Mouse (Mus musculus) monocyte, adult 5-6 weeks (primary cell): ENCODE results near the gene Plcg1. TPM values are rescaled to one million over a fixed set of nuclear protein-coding genes. Genes with fewer than 3 reads are reported as not detected.

ENCODE experiments used
- ATAC-seq: fragments of 153-309, 156-312 bp; replicated peaks from 2 replicates; pipeline ENCODE4 v1.8.0; 2017; ENCODE audit warnings: mild to moderate bottlenecking; ENCODE audit not compliant: low TSS enrichment, insufficient number of reproducible peaks, severe bottlenecking, poor library complexity, low FRiP score
- total RNA-seq: library from RNA; stranded (forward); fragments of 200-1000, 200-491, 200-594 nt; gene quantifications from 3 replicates; pipeline ENCODE4 v1.2.3, GENCODE M21; 2017

The Plcg1 gene
- total RNA-seq, 1 experiment from 2014 or later: 14.9 TPM

DNA sequence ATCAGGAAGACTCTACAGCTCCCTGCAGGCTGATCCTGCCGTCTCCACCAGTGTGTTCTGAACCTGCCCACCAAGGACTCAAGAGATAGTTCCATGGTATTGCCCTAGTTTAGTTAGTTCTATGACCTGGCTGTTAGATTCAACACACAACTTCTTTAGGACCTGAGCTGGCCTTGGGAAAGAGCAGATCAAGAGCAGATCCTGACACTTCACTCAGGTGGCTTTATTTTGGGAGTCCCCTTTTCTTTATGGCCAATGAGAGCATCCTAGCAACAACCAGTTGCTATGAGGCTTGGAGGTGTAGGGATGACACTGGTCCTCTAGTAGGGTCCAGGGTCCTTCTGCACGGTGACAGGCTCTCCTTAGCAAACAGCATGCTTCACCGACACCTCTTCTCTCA is 34.0 kb downstream of the Plcg1 start:
- no peak for ATAC-seq

GRCm38 (mm10) chr2:160766371-160766771 is 35.3 kb downstream of the Plcg1 start:
- ATAC-seq: no peak

GRCm38 (mm10) chr2:160767201-160767600 is 36.1 kb downstream of the Plcg1 start:
- no peak for ATAC-seq

DNA sequence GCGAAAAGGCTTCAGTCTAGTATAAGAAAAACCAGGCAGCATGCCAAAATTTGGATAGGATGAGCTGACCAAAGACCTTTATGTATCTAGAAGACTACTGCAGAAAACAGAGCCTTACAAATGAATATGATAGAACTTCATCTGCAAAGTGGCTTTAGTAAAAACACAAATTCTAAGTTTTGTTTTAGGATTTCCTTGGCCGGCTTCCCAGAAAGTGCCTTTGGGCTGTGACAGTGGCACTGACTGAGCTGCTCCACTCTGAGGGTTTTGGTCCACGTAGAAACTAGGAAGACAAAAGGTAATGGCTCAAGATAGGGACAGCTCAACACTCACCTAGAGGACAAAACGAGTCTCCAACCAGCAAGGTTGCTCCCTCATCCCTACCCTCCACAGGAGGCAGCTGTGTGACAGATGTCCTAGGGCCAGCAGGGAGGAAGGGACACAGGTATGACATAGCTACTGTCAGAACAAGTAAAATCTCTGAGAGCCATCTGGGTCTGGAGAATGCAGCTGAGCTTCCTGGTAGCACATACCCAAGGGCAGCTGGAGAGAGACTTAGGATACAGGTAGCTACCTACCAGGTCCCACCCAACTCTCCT is 37.1 kb downstream of the Plcg1 start:
- ATAC-seq: no peak

DNA sequence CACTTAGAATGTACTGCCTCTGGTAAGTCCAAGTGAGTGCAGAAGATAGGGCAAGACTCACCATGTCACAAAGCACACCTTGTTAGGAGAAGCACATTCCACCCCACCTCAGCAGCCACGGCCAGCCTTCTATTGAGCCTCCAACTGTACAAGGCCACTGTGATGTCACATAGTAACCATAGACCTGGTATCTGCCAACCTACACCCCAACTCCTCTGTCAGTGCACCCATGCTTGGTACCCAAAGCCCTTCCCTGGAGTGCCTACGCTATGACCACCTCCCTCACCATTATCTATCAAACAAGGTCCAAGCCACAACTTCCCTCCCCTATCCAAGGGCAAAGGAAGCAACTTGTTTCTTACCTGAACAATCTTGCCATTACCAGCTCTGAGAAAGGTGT is 37.9 kb downstream of the Plcg1 start:
- no peak for ATAC-seq

GRCm38 (mm10) chr2:160770409-160770808 is 39.3 kb downstream of the Plcg1 start:
- no peak for ATAC-seq

- ATAC-seq: no peak
Measured at GRCm38 (mm10) chr2:160770871-160771270, 39.8 kb downstream of the Plcg1 start.

GRCm38 (mm10) chr2:160771325-160772276 is 40.5 kb downstream of the Plcg1 start:
- ATAC-seq: no peak

GRCm38 (mm10) chr2:160778034-160778433 is 46.9 kb downstream of the Plcg1 start:
- no peak for ATAC-seq

DNA sequence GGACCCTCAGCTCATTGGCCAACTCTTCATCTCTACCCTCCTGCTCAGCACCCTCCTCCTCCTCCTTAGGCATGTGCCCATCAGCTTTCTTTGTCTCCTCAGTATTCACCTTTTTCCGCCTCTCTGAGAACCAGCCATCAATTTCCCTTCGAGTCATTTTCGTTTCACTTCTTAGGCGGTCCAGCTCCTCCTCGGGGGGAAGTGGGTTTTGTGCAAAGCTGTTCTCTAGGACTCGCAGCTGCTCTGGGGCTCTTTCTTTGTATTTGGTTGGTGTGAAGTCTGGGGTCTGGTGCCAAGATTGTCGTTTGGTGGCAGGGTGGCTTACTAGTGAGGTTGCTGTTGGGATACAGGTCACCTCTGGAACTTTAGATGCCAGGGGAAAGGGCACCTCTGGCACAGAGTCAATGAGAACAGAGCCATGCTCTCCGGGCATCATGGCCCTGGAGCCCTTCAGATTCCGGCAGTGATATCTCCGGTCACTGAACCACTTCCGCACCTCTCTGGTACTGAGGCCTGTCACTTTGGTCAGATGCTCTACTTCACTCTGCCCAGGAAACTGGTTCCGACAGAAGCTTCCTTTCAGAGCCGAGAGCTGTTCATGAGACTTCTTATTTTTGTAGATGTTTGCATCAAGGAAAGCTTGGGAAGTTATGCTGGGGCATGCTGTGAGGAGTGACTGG is 49.2 kb downstream of the Plcg1 start:
- no peak for ATAC-seq

DNA sequence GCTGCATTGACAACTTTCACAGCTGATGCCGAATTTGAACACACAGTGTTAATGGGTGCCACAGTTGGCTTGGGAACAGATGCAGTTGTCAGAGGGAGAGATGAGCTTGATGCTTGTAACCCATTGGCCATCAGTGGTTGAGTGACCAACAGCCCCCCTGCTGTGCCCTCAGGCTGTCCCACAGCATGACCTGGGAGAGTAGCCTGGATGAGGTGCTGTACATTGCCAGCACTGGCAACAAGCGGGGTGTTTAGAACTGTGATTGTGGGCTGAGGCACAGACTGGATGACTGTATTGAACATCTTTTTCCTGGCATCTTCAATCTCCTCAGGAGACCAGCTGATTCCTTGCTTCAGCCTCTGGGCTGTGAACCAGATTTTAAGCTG is 49.7 kb downstream of the Plcg1 start:
- no peak for ATAC-seq

DNA sequence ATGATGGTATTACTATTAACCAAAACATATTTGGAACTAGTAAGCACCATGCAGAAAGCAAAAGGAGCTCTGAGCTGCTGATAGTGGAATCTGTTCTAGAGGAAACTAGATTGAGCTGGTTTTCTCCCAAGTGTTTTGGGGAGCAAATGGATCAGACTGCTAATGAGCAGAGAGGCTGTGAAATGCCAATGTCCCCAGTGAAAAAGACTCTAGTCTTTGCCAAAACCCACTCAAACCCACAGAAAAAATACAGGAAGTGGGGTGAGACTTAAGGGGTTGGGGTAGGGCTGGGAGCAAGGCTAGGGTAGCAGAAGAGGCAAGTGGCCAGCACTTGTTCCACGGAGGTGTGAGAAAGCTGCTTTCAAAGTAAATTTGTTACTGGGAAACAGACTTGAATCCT is 55.2 kb downstream of the Plcg1 start:
- no peak for ATAC-seq

- ATAC-seq: no peak
Measured at GRCm38 (mm10) chr2:160789046-160789445, 57.9 kb downstream of the Plcg1 start.

DNA sequence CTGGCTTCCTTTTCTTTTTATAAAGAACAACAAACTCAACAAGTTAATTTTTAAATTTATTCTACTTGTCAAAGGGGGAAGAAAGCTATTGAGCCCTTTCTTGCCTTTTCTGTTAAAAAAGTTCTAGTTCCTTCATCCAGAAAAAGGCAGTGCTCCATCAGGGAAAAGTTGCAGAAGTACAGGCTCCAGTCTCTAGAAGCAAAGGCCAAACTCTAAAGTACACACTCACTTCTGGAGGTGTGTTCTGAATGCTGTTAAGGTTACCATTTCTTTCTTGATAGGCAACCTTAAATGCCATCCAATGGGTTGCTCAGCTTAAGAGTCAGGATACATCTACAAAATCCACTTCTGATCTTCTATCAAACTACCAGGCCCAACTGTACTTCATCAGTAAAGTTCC is 58.6 kb downstream of the Plcg1 start:
- ATAC-seq: no peak

DNA sequence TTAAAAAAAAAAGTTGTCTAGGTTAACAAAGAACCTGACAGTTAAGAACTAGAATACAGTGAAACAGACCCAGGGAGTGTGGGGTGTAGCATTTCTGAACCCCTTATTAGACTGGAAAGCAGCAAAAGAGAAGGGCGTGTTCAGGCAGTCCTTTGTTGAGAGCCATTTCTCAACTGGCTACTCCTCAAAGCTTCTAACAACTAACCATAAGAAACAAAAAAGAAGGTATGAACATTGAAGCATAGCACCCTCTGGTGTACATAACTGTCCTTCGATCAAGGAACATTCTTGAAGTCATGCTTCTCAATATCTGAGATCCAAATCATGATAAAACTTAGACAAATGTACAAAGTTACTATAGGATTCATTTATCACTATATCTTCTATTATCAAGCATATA is 62.0 kb downstream of the Plcg1 start:
- ATAC-seq: no peak

- no peak for ATAC-seq
Measured at GRCm38 (mm10) chr2:160796973-160797372, 65.9 kb downstream of the Plcg1 start.

DNA sequence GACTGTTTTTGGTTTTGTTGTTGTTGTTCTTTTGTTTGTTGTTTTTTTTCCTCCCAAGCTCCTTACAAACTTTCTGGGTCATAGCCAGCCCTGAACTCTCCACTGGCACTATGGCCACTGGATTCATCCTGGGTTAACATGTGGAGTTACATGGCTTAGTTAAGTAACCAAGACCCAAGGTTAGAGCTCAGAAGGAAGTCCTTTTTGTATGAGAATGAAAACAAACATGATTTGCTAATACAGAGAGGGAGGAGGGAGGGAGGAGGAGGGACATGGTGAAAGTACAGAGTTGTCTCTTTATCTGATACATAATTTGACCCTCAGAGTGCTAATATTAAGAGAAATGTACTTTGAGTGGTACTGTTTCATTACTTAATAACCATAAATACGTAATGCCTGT is 67.1 kb downstream of the Plcg1 start:
- ATAC-seq: no peak

GRCm38 (mm10) chr2:160800967-160801366 is 69.9 kb downstream of the Plcg1 start:
- ATAC-seq: no peak

GRCm38 (mm10) chr2:160802326-160802725 is 71.2 kb downstream of the Plcg1 start:
- ATAC-seq: no peak
